Mouse (Mus musculus): ENCODE measurements around the gene Upk1a. TPM values are rescaled to one million over a fixed set of nuclear protein-coding genes. Genes with fewer than 3 reads are reported as not detected.
A peak's percentile ranks its signal among the peaks of the same experiment; 100 is the strongest.

Gene Upk1a
- polyA plus RNA-seq, 1 experiment = 0.59 TPM

GRCm38 (mm10) chr7:30563906-30564280 lies 48.8 kb downstream of the Upk1a start:
- Histone ChIP-seq H3K4me2 (ENCODE audit: low read depth) (peak overlapping the region; percentile 81), H3K36me3 (ENCODE audit: control insufficient read depth, insufficient read depth) (peaks cover 5% of the 10 kb centered on the region), H3K27me3 (ENCODE audit: control insufficient read depth, insufficient read depth, insufficient read length) (no peaks in the 10 kb centered on the region), H3ac (ENCODE audit: control insufficient read depth, insufficient read length) (peak overlapping the region; percentile 50), H3K4me3 (peak overlapping the region; percentile 86), H3K79me2 (ENCODE audit: control insufficient read depth, insufficient read depth) (peaks cover 16% of the 10 kb centered on the region)
- TF ChIP-seq CEBPB (IDR thresholded peaks at IDR 0.05; ENCODE audit: insufficient read depth, poor library complexity, severe bottlenecking) = no peak
- no peak for TF ChIP-seq MAX (IDR thresholded peaks at IDR 0.05; ENCODE audit: low read depth)
- TF ChIP-seq MYOG (IDR thresholded peaks at IDR 0.05; ENCODE audit: control insufficient read depth in 1 of 3, insufficient read depth in 1 of 3, insufficient read length in 2 of 3, low read depth in 2 of 3) = no peak
- no peak for TF ChIP-seq REST (IDR thresholded peaks at IDR 0.05; ENCODE audit: insufficient read depth, insufficient read length)
- TF ChIP-seq MYOD1 (IDR thresholded peaks at IDR 0.05; ENCODE audit: control insufficient read depth in 1 of 3, insufficient read length in 2 of 3, low read depth in 2 of 3) = no peak
- TF ChIP-seq TCF3 (IDR thresholded peaks at IDR 0.05; ENCODE audit: insufficient read length, low read depth) = no peak
- TF ChIP-seq POLR2AphosphoS2 (IDR thresholded peaks at IDR 0.05; ENCODE audit: insufficient read length, low read depth) = no peak

- peak within 1 kb of the TSS; percentile 81 for H3K4me2 ChIP-seq (ENCODE audit: low read depth)
- H3K79me2 ChIP-seq (ENCODE audit: control insufficient read depth, insufficient read depth) = peaks cover 18% of the 10 kb centered on the region
- H3ac ChIP-seq (ENCODE audit: control insufficient read depth, insufficient read length) = peak within 1 kb of the TSS; percentile 50
- peaks cover 2% of the 10 kb centered on the region for H3K36me3 ChIP-seq (ENCODE audit: control insufficient read depth, insufficient read depth)
- TF ChIP-seq POLR2A (IDR thresholded peaks at IDR 0.05; ENCODE audit: insufficient read length, low read depth) (peak; percentile 27), MAX (IDR thresholded peaks at IDR 0.05; ENCODE audit: low read depth) (no peak), USF1 (IDR thresholded peaks at IDR 0.05; ENCODE audit: low read depth) (no peak)
- peak within 1 kb of the TSS; percentile 86 for H3K4me3 ChIP-seq
- no peaks in the 10 kb centered on the region for H3K27me3 ChIP-seq (ENCODE audit: control insufficient read depth, insufficient read depth, insufficient read length)
Observed at GRCm38 (mm10) chr7:30563117-30563905, 49.3 kb downstream of the Upk1a start, which contains the start of the genes U2af1l4, Gm49396 and Psenen. Gene U2af1l4, plus strand, starts transcription at chr7:30563301. Gene Gm49396, plus strand, starts transcription at chr7:30563344. Gene Psenen, minus strand, starts transcription at chr7:30563627.

- TF ChIP-seq MYOD1 (IDR thresholded peaks at IDR 0.05; ENCODE audit: control insufficient read depth in 1 of 3, insufficient read length in 2 of 3, low read depth in 2 of 3) (no peak), POLR2A (IDR thresholded peaks at IDR 0.05; ENCODE audit: insufficient read length, low read depth) (peak; percentile 7)
- H3K4me3 ChIP-seq = peak overlapping the region; percentile 86
- no peaks in the 10 kb centered on the region for H3K36me3 ChIP-seq (ENCODE audit: control insufficient read depth, insufficient read depth)
- H3ac ChIP-seq (ENCODE audit: control insufficient read depth, insufficient read length) = peak overlapping the region; percentile 50
- peaks cover 21% of the 10 kb centered on the region for H3K79me2 ChIP-seq (ENCODE audit: control insufficient read depth, insufficient read depth)
- no peaks in the 10 kb centered on the region for H3K27me3 ChIP-seq (ENCODE audit: control insufficient read depth, insufficient read depth, insufficient read length)
- peak overlapping the region; percentile 68 for H3K4me2 ChIP-seq (ENCODE audit: low read depth)
Observed at GRCm38 (mm10) chr7:30562526-30563116, 50.0 kb downstream of the Upk1a start.

GRCm38 (mm10) chr7:30560296-30560695 lies 52.4 kb downstream of the Upk1a start:
- Histone ChIP-seq H3K79me2 (ENCODE audit: control insufficient read depth, insufficient read depth) (peaks cover 21% of the 10 kb centered on the region), H3K36me3 (ENCODE audit: control insufficient read depth, insufficient read depth) (peaks cover 5% of the 10 kb centered on the region), H3ac (ENCODE audit: control insufficient read depth, insufficient read length) (no peak overlapping the region), H3K4me3 (no peak overlapping the region), H3K27me3 (ENCODE audit: control insufficient read depth, insufficient read depth, insufficient read length) (no peaks in the 10 kb centered on the region), H3K4me2 (ENCODE audit: low read depth) (peak overlapping the region; percentile 81)
- TF ChIP-seq POLR2AphosphoS2 (IDR thresholded peaks at IDR 0.05; ENCODE audit: insufficient read length, low read depth) (no peak), USF1 (IDR thresholded peaks at IDR 0.05; ENCODE audit: low read depth) (no peak), POLR2A (IDR thresholded peaks at IDR 0.05; ENCODE audit: insufficient read length, low read depth) (no peak), CEBPB (IDR thresholded peaks at IDR 0.05; ENCODE audit: insufficient read depth, poor library complexity, severe bottlenecking) (no peak), TCF3 (IDR thresholded peaks at IDR 0.05; ENCODE audit: insufficient read length, low read depth) (no peak), REST (IDR thresholded peaks at IDR 0.05; ENCODE audit: insufficient read depth, insufficient read length) (no peak), MYOG (IDR thresholded peaks at IDR 0.05; ENCODE audit: control insufficient read depth in 1 of 3, insufficient read depth in 1 of 3, insufficient read length in 2 of 3, low read depth in 2 of 3) (no peak), MAX (IDR thresholded peaks at IDR 0.05; ENCODE audit: low read depth) (no peak), SRF (IDR thresholded peaks at IDR 0.05; ENCODE audit: control insufficient read depth, insufficient read length, low read depth) (no peak), MYOD1 (IDR thresholded peaks at IDR 0.05; ENCODE audit: control insufficient read depth in 1 of 3, insufficient read length in 2 of 3, low read depth in 2 of 3) (no peak), TCF12 (IDR thresholded peaks at IDR 0.05; ENCODE audit: insufficient read depth, poor library complexity, severe bottlenecking) (no peak), E2F4 (IDR thresholded peaks at IDR 0.05; ENCODE audit: insufficient read depth) (no peak)

DNA sequence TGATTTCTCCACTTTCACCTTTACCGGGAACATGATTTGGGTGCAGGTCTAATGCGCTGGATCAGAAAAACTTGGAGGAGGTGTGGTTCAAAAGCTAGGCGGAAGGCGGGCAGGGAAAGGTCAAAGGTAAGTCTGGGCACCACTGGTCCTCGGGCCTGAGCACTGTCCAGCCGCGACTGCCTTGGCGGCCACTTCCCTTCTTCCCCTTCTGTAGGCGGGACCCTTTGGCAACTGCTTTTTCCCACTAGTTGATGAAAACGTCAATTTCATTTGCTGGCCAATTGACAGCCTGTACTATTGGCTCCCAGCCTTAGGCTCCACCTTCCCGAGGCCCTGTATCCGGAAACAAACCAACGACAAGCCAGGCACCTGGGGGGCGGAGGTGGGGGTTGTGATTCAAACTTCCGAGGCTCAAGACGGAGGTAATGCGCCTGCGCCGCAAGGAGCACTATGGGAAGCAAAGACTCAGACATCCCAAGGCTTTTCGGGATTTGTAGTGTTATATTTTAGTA lies 53.1 kb downstream of the Upk1a start, which contains the start of gene Lin37:
TSS of gene Lin37 (minus strand) at position 396 of the 512 bp plus-strand sequence.
- TF ChIP-seq MAX (IDR thresholded peaks at IDR 0.05; ENCODE audit: low read depth) = no peak
- TF ChIP-seq POLR2A (IDR thresholded peaks at IDR 0.05; ENCODE audit: insufficient read length, low read depth) = peak; percentile 80
- no peak for TF ChIP-seq SRF (IDR thresholded peaks at IDR 0.05; ENCODE audit: control insufficient read depth, insufficient read length, low read depth)
- TF ChIP-seq CEBPB (IDR thresholded peaks at IDR 0.05; ENCODE audit: insufficient read depth, poor library complexity, severe bottlenecking) = no peak
- TF ChIP-seq E2F4 (IDR thresholded peaks at IDR 0.05; ENCODE audit: insufficient read depth) = no peak
- TF ChIP-seq TCF3 (IDR thresholded peaks at IDR 0.05; ENCODE audit: insufficient read length, low read depth) = no peak
- TF ChIP-seq POLR2AphosphoS2 (IDR thresholded peaks at IDR 0.05; ENCODE audit: insufficient read length, low read depth) = peak; percentile 63
- TF ChIP-seq REST (IDR thresholded peaks at IDR 0.05; ENCODE audit: insufficient read depth, insufficient read length) = no peak
- H3K79me2 ChIP-seq (ENCODE audit: control insufficient read depth, insufficient read depth) = peaks cover 21% of the 10 kb centered on the region
- peak within 1 kb of the TSS; percentile 74 for H3ac ChIP-seq (ENCODE audit: control insufficient read depth, insufficient read length)
- H3K4me2 ChIP-seq (ENCODE audit: low read depth) = peak within 1 kb of the TSS; percentile 81
- no peaks in the 10 kb centered on the region for H3K27me3 ChIP-seq (ENCODE audit: control insufficient read depth, insufficient read depth, insufficient read length)
- H3K36me3 ChIP-seq (ENCODE audit: control insufficient read depth, insufficient read depth) = peaks cover 8% of the 10 kb centered on the region
- peak within 1 kb of the TSS; percentile 72 for H3K4me3 ChIP-seq

All from myocyte (in vitro differentiated cells).